Mouse (Mus musculus): ENCODE data around the gene Zeb2.

Zeb2 gene

GRCm38 (mm10) chr2:44981646-44982045 lies 135.5 kb downstream of the Zeb2 start:
- DNase-seq (ENCODE audit: low spot score): no peak

GRCm38 (mm10) chr2:44979042-44979721 lies 138.0 kb downstream of the Zeb2 start:
- DNase-seq (ENCODE audit: low spot score): no peak

- no peak for DNase-seq (ENCODE audit: low spot score)
Observed at GRCm38 (mm10) chr2:44978038-44978437, 139.2 kb downstream of the Zeb2 start.

- DNase-seq (ENCODE audit: low spot score): no peak
Observed at GRCm38 (mm10) chr2:44977556-44977955, 139.6 kb downstream of the Zeb2 start.

GRCm38 (mm10) chr2:44977051-44977450 lies 140.1 kb downstream of the Zeb2 start:
- no peak for DNase-seq (ENCODE audit: low spot score)

GRCm38 (mm10) chr2:44976484-44976883 lies 140.7 kb downstream of the Zeb2 start:
- DNase-seq (ENCODE audit: low spot score): no peak

GRCm38 (mm10) chr2:44973828-44974227 lies 143.4 kb downstream of the Zeb2 start:
- DNase-seq (ENCODE audit: low spot score): no peak

- no peak for DNase-seq (ENCODE audit: low spot score)
Observed at GRCm38 (mm10) chr2:44970087-44970646, 147.0 kb downstream of the Zeb2 start.

- no peak for DNase-seq (ENCODE audit: low spot score)
Observed at GRCm38 (mm10) chr2:44969640-44970039, 147.6 kb downstream of the Zeb2 start.

- no peak for DNase-seq (ENCODE audit: low spot score)
Observed at GRCm38 (mm10) chr2:44969226-44969625, 148.0 kb downstream of the Zeb2 start.

GRCm38 (mm10) chr2:44965834-44966555 lies 151.2 kb downstream of the Zeb2 start:
- no peak for DNase-seq (ENCODE audit: low spot score)

GRCm38 (mm10) chr2:44962620-44963019 lies 154.6 kb downstream of the Zeb2 start:
- DNase-seq (ENCODE audit: low spot score): no peak

GRCm38 (mm10) chr2:44961192-44961591 lies 156.0 kb downstream of the Zeb2 start:
- no peak for DNase-seq (ENCODE audit: low spot score)

GRCm38 (mm10) chr2:44960561-44960960 lies 156.6 kb downstream of the Zeb2 start:
- no peak for DNase-seq (ENCODE audit: low spot score)

GRCm38 (mm10) chr2:44957329-44957797 lies 159.8 kb downstream of the Zeb2 start:
- DNase-seq (ENCODE audit: low spot score): no peak

GRCm38 (mm10) chr2:44956232-44956631 lies 161.0 kb downstream of the Zeb2 start:
- DNase-seq (ENCODE audit: low spot score): no peak

- no peak for DNase-seq (ENCODE audit: low spot score)
Observed at GRCm38 (mm10) chr2:44955506-44955905, 161.7 kb downstream of the Zeb2 start.

- no peak for DNase-seq (ENCODE audit: low spot score)
Observed at GRCm38 (mm10) chr2:44954180-44954579, 163.0 kb downstream of the Zeb2 start.

- no peak for DNase-seq (ENCODE audit: low spot score)
Observed at GRCm38 (mm10) chr2:44952830-44953422, 164.3 kb downstream of the Zeb2 start.

- no peak for DNase-seq (ENCODE audit: low spot score)
Observed at GRCm38 (mm10) chr2:44951651-44952213, 165.5 kb downstream of the Zeb2 start.

GRCm38 (mm10) chr2:44944689-44945088 lies 172.5 kb downstream of the Zeb2 start:
- no peak for DNase-seq (ENCODE audit: low spot score)
